Mouse (Mus musculus) left cerebral cortex, adult 2 months (tissue): ENCODE data around the gene Csnk2b. TPM values are rescaled to one million over a fixed set of nuclear protein-coding genes. Genes with fewer than 3 reads are reported as not detected.
A peak's percentile ranks its signal among the peaks of the same experiment; 100 is the strongest.

Source experiments
- DNase-seq, 2 experiments: peaks; one replicate each; pipeline ENCODE4 v3.0.0; 2021 to 2022; ENCODE audit warnings: low spot score in 2 of 2, mixed read lengths in 1 of 2; ENCODE audit errors: extremely low spot score in 1 of 2
- H3K27ac ChIP-seq: fragments of 200-600 bp; 2 replicates; pipeline ENCODE4 v1.8.1; 2022
- H3K4me3 ChIP-seq: fragments of 200-600 bp; 2 replicates; pipeline ENCODE4 v1.8.1; 2022
- CTCF ChIP-seq: fragments of 200-600 bp; IDR thresholded peaks from 2 replicates; pipeline ENCODE4 v1.8.1; 2022; ENCODE audit warnings: antibody characterized with exemption, mild to moderate bottlenecking, moderate library complexity
- intact Hi-C: fragments of 180-260 bp; cut with DNase I; formaldehyde crosslinking; loops from one replicate; pipeline ENCODE4 v1.15.1; 2025
- total RNA-seq, 2 experiments: library from RNA; stranded (reverse); gene quantifications; 2 replicates each; pipeline ENCODE4 v1.2.3; 2021

Csnk2b gene
- total RNA-seq, 2 experiments from 2014 or later, result 177 to 187 TPM

DNA sequence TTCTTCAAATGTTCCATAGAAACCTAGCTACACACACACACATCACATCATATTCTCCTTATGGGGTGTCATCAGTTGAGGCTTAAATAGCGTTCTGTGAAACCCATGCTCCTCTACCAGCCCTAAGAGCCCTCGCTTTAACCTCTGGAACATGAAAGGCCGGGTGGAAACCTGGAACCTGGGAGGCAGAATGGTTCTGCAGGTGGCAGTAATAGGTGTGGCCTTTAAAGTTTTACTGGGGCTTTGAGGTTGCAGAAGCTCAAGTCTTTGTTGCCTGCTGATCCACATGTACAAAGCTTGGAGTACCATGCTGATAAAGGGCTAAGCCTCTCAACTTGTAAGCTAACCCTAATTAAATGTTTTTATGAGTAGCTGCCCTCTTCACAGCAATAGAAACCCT is 25.5 kb upstream of the Csnk2b start:
- TF ChIP-seq CTCF, result no peak
- intact Hi-C loops, result no loop called here
- Histone ChIP-seq H3K4me3 (no peak overlapping the region), H3K27ac (no peak overlapping the region)
- DNase-seq, result no peak

DNA sequence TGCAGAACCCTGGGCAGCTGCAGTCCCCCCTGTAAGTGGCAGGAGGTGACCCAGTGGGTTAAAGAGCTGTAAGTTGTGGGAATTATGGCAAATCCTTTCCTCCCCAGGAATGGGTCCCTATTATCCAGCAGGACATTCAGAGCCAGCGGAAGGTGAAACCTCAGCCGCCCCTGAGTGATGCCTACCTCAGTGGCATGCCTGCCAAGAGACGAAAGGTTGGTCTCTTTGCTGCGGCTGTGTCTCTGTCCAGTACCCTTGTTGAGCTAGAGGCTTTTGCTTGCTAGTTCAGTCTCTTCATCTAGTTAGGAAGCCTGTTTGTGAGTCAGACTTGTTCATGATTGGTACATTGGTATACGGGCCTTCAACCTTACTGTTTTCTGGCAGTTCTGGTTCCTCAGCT is 24.3 kb upstream of the Csnk2b start:
- DNase-seq, result no peak
- H3K27ac ChIP-seq, result no peak overlapping the region
- no peak for TF ChIP-seq CTCF
- intact Hi-C loops, result no loop called here
- no peak overlapping the region for H3K4me3 ChIP-seq

DNA sequence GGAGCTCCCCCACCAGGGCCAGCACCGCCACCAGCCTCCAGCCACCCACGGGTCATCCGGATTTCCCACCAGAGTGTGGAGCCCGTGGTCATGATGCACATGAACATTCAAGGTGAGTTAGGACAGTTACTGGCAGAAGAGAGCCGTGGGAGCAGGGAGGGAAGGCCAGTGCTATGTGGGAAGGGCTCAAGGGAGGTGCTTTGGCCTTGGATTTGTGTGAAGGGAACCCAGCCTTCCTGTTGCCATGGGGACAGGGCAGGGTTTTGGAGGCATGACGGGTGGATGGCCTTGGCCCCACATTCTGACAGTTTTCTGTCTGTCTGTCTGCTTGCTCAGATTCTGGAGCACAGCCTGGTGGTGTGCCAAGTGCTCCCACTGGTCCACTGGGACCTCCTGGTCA is 20.1 kb upstream of the Csnk2b start:
- no peak overlapping the region for H3K27ac ChIP-seq
- intact Hi-C loops, result no loop called here
- no peak overlapping the region for H3K4me3 ChIP-seq
- TF ChIP-seq CTCF, result no peak
- DNase-seq, result no peak

DNA sequence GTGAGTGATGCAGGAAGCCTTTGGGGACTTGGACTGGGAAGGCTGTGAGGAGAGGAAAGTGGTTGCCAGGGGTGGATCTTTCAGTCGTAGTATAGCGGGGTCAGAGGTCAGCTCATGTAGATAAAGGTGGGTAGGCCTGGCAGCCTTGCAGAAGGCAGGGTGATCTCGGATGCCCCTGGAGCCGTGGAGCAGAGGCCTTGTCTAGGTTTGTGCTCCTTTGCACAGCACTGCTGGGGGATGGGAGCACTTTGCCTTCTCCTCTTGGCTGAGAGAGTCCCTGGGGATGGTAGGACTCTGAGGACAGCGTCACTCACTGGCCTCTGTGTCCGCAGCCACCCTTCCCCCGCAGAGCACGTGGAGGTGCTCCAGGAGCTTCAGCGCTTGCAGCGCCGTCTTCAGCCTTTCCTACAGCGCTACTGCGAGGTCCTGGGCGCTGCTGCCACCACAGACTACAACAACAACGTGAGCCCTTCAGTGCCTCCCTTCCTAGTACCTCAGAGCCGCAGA is 18.7 kb upstream of the Csnk2b start:
- no peak overlapping the region for H3K27ac ChIP-seq
- intact Hi-C loops, result no loop called here
- no peak overlapping the region for H3K4me3 ChIP-seq
- no peak for DNase-seq
- no peak for TF ChIP-seq CTCF

DNA sequence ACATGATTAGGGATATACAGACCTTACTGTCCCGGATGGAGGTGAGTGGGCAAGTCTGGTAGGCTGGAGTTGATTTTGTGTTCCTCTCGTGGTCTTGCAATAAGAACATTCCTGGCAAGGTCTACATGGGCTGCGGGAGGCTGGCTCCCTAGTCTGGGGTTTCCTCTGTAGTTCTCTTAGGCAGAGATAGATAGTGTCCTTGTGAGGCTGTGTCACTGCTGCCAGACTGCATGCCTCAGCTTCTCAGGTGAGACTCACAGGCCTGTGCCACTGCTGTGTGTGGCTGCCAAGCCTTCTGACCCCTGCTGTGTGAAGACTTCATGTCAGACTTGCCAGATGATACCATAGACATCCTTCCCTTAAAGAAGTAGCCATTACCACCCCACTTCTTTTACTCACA is 17.4 kb upstream of the Csnk2b start:
- DNase-seq, result no peak
- no peak for TF ChIP-seq CTCF
- intact Hi-C loops, result no loop called here
- Histone ChIP-seq H3K27ac (no peak overlapping the region), H3K4me3 (no peak overlapping the region)

DNA sequence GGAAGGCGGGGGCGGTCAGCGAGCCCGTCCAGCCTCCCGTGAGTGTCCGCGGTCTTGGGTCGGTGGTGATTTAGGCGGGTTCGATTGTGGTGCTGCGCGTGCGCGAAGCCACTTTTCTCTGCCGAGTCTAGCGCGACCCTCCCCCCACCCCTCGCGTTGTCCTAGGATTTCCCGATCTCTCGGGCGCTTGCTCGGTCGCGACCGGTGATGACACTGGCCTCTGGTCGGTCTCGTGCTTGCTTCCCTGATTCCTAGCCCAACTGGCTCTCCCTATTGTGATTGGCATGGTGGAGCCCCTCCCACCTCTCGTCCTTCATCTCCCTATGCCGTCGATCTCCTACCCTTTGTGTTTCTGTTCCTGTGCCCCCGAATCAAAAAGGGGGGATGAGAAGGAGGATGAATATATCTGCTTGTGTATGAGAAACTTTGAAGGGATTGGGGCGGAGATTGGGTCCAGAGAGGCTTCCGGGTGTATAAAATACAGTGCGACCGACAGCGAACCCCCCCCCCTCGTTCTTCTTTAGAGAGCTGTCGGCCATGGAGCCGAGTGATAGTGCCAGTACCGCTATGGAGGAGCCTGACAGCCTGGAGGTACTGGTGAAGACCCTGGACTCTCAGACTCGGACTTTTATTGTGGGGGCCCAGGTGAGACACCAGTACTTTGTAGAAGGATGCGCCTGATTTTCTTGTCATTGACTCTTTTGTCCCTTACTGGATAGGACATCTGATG is 13.9 kb upstream of the Csnk2b start:
- TF ChIP-seq CTCF, result no peak
- intact Hi-C loops, result loop anchor here (1.0 kb wide), 3 partner anchors 14 to 100 kb away; partner anchors contain the start of genes Gpank1, Nfkbil1 and Prrc2a
- no peak for DNase-seq
- H3K27ac ChIP-seq, result peak overlapping the region; percentile 99
- H3K4me3 ChIP-seq, result peak overlapping the region; percentile 90

DNA sequence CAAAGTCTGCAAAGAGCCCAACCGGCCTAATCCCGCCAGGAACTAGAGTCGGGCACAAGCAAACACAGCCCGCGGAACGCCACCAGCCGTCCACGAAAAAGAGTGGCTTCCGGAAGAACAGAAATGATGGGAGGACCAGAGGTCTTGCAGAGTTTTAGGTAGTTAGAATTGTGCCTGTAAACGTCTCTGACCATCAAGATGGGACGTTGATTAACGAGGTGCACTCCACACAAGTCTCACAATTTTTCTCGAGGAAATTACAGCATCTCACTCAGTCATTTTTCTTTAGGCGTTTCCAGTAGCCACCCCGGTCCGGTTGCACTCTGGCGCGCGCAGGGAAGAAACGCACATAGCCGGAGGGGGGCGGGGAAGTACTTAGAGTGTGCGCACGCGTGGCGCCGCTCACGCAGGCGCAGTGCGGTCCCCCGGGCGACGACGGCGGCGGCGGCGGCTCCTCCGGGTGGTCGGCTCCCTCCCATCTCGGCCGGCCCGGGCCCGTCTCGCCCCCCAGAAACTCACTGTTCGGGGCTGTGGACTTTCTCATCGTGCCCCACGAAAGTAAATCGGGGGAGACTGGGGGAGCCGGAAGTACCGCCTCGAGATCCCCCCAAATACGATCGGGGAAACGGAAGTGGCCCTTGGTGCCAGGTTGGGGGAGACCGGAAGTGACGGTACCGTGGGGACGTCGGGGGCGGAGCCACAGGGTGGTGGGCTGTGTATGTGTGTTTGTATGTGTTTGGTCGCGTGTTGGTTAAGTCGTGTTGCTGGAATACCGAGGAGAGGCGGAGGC is 13.1 kb upstream of the Csnk2b start, which contains the start of gene Bag6:
TSS of gene Bag6 (plus strand) at position 378 of the 790 bp plus-strand sequence.
- Histone ChIP-seq H3K27ac (peak within 1 kb of the TSS; percentile 99), H3K4me3 (peak within 1 kb of the TSS; percentile 90)
- DNase-seq, result peak; percentile 93 to 94
- no peak for TF ChIP-seq CTCF
- intact Hi-C loops, result loop anchor here (1.0 kb wide), 3 partner anchors 14 to 100 kb away; partner anchors contain the start of genes Gpank1, Nfkbil1 and Prrc2a

DNA sequence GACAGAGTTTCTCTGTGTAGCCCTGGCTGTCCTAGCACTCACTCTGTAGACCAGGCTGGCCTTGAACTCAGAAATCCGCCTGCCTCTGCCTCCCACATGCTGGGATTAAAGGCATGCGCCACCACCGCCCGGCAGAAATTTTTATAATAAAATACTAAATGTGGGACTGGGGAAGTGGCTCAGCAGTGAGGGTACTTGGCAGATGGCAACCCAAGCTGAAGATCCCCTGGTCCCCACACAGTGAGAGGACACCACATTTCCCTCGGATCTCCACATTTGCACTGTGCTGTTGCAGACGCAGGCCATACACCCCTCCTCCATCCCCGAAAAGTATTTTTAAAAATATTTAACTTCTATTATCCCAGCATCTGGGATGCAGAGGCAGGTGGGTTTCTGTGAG is 11.7 kb upstream of the Csnk2b start:
- intact Hi-C loops, result no loop called here
- DNase-seq, result no peak
- TF ChIP-seq CTCF, result no peak
- Histone ChIP-seq H3K27ac (no peak overlapping the region), H3K4me3 (no peak overlapping the region)

DNA sequence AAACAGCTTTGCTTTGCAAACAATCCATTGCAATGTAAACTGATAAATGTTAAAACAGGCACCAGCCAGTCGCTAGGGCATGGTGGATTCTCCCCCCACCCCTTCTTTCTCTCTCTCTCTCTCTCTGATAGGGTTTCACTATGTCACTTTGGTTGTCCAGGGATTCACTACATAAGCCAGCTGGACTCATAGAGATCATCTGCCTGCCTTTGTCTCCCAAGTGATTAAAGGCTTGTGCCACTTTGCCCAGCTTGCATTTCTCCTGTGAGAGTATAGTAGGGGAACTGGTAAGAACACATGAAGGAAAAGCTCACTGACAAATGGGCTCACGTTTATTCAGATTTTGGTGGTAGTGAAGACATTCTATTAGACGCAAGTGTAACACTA is 10.3 kb upstream of the Csnk2b start:
- Histone ChIP-seq H3K4me3 (no peak overlapping the region), H3K27ac (no peak overlapping the region)
- DNase-seq, result no peak
- no peak for TF ChIP-seq CTCF
- intact Hi-C loops, result no loop called here

DNA sequence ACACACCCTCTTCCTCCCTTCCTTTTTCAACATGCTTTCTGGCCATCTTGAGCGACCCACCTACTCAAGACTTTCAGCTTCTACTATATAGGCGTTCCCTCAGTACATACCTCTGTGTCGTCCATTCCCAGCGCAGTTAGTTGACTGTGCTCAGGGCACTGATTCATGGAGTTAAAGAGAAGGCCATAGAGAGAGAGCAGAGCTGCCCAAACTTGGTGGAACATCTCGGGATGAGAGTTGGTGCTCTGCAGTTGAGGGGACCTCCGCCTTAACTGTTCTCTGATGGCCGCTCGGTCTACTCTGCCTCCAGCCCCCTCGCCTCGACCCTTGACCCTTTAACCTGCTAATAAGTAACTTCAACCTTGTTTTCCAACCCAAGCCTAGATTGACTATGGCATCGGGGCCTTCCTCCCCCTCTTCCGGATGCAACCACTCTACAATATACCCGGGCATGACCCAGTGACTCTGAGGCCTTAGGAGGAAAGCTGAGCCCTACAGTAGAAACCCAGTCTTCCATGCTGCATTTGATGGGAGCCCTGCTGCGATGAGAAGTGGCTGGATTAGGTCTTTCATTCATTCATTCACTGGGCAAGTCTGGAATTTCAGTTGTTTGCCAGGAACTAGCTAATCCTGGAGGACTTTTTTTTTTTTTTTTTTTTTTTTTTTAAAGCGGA is 9.8 kb upstream of the Csnk2b start, which contains the start of gene Apom:
TSS of gene Apom (minus strand) at position 551 of the 674 bp plus-strand sequence.
- intact Hi-C loops, result no loop called here
- Histone ChIP-seq H3K4me3 (no peak within 1 kb of the TSS), H3K27ac (no peak within 1 kb of the TSS)
- no peak for DNase-seq
- no peak for TF ChIP-seq CTCF

DNA sequence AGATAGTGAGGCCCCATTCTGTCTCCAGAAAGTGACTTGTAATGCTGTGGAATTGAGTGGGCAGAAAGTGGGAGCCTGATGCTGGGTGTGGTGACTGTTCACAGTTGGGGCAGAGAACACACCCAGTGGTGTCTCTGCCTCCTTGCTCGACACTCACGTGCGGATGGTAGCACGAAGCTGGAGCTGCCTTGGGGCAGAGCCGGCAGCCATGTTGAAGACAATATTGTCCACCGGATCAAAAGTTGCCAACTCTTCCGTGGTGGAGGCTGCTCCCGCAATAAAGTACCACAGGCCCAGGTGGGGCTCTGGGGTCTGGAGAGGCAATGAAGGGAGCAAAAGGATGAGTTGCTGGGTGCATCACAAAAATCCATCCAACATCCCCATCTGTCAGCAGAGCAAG is 9.2 kb upstream of the Csnk2b start:
- no peak overlapping the region for H3K4me3 ChIP-seq
- DNase-seq, result no peak
- TF ChIP-seq CTCF, result no peak
- intact Hi-C loops, result no loop called here
- no peak overlapping the region for H3K27ac ChIP-seq

DNA sequence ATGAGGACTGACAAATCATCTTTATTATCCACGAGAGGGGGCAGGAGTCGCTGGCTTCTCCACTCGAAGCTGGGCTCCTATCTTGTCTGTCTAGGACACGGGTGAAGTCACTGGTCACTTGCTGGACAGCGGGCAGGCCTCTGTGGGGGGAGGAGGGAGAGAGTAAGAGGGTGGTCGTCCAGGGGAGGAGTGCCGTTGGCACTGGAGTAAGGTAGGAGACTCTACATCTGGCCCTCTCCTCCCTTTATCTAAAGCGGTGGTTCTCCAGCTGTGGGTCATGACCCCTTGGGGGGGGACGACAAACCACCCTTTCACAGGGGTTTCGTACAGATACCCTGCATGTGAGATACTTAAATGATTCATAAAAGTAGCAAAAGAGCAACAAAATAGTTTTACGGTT is 7.1 kb upstream of the Csnk2b start:
- DNase-seq, result no peak
- no peak overlapping the region for H3K27ac ChIP-seq
- intact Hi-C loops, result no loop called here
- no peak overlapping the region for H3K4me3 ChIP-seq
- no peak for TF ChIP-seq CTCF
